Mouse (Mus musculus): ENCODE data around the gene Nr2f1.
"Not testable (repeated sequence)": the region's sequence is repeated elsewhere in the genome, so short reads cannot be mapped to it uniquely, and the experiment has no call there.

Gene Nr2f1

DNA sequence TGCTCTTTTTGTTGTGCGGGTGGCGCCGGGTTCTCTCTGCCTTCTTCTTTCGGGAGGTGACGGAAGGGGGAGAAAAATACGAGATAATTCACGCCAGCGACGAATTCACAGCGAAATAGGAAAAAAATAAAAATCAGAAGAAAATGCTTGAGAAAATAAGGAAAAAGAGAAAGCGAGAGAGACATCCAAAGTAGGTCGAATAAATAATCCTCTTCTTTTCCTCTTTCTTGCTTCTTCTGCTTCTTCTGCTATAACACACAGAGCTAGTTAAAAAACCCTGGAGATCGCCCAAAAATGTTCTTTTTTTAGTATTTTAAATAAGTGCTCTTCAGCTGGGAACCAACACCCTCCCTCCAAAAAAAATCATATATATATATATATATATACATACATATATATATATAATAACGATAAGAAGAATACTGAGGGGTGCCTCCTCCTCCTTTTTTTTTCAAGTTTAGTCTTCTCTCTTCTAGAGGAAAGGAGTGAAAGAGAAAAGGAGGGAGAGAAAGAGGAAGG lies at the start of gene Nr2f1:
TSS of gene Nr2f1 (minus strand) at position 116 of the 519 bp plus-strand sequence.
- no peak for DNase-seq

- DNase-seq: no peak
Measured at GRCm38 (mm10) chr13:78221680-78222079, 22.1 kb upstream of the Nr2f1 start.

DNA sequence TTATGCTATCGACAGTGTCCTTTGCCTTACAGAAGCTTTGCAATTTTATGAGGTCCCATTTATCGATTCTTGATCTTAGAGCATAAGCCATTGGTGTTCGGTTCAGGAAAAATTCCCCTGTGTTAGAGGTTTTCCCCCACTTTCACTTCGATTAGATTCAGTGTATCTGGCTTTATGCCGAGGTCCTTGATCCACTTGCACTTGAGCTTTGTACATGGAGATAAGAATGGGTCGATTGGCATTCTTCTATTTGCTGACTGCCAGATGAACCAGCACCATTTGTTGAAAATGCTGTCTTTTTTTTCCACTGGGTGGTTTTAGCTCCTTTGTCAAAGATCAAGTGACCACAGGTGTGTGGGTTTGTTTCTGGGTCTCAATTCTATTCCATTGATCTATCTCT lies 20.7 kb upstream of the Nr2f1 start:
- DNase-seq: not testable (repeated sequence)

GRCm38 (mm10) chr13:78215223-78215622 lies 15.7 kb upstream of the Nr2f1 start:
- no peak for DNase-seq

GRCm38 (mm10) chr13:78213155-78213554 lies 13.6 kb upstream of the Nr2f1 start:
- no peak for DNase-seq

DNA sequence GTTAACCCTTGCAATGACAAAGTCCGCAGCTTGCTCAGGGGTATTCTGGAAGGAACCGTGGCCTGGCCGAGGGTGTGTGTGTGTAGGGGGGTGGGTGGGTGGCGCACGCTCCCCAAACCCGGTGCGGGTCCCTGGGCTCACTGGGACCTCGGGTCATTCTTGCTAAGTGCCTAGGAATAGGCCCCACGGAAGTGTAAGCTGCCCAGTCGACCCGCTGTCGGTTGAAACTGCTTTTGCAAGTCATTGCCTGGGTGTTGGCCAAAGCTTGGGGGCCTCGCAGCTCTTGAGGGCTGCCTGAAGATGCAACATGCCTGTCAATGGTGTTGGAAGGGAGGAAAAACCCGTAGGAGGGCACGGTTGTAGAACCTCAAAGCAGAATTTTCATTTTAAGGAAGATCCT lies 12.6 kb upstream of the Nr2f1 start:
- no peak for DNase-seq

- no peak for DNase-seq
Measured at GRCm38 (mm10) chr13:78211231-78212010, 11.9 kb upstream of the Nr2f1 start.

GRCm38 (mm10) chr13:78210748-78211089 lies 11.2 kb upstream of the Nr2f1 start:
- DNase-seq: no peak

GRCm38 (mm10) chr13:78210029-78210747 lies 10.6 kb upstream of the Nr2f1 start:
- no peak for DNase-seq

GRCm38 (mm10) chr13:78209611-78210028 lies 10.1 kb upstream of the Nr2f1 start:
- DNase-seq: no peak

GRCm38 (mm10) chr13:78208689-78209410 lies 9.3 kb upstream of the Nr2f1 start:
- DNase-seq: no peak

- no peak for DNase-seq
Measured at GRCm38 (mm10) chr13:78207796-78208645, 8.5 kb upstream of the Nr2f1 start.

- no peak for DNase-seq
Measured at GRCm38 (mm10) chr13:78206891-78207430, 7.4 kb upstream of the Nr2f1 start.

- no peak for DNase-seq
Measured at GRCm38 (mm10) chr13:78205426-78205825, 5.9 kb upstream of the Nr2f1 start.

DNA sequence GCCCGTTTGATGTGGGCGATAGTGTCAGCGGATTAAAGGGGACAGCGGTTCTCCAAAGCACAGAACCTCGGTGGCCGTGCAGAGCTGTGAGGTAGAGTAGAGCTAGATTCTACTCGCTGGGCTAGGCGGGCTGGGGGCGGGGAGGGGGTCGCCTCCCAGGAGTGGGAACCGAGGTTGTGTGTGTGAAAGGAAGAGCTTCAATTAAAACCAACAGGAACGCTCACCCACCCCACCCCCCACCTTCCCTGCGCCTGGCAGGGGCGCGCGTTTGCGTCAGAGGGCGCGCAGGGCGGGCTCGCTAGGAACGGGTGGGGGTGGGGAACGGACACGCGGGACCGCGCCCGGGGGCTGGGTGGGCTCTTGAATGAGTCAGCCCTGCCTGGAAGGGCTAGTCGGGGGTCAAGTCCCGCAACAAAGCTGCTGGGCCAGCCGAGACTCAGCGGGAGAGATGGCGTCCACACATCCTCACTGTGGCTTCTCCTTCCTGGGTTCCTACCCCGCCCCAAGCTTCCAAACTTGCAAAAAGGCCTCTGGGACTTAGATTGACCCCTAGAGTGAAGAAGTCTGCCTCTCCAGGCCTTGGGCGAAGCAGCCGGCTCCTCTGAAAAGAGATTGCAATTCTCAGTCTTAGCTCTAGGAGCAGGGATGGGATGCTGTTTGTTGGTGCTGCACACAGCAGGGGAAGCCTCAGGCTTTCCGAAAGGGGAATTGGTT lies 3.9 kb upstream of the Nr2f1 start:
- no peak for DNase-seq

GRCm38 (mm10) chr13:78202574-78203347 lies 3.2 kb upstream of the Nr2f1 start:
- DNase-seq: no peak

- DNase-seq: no peak
Measured at GRCm38 (mm10) chr13:78201871-78202565, 2.5 kb upstream of the Nr2f1 start.

DNA sequence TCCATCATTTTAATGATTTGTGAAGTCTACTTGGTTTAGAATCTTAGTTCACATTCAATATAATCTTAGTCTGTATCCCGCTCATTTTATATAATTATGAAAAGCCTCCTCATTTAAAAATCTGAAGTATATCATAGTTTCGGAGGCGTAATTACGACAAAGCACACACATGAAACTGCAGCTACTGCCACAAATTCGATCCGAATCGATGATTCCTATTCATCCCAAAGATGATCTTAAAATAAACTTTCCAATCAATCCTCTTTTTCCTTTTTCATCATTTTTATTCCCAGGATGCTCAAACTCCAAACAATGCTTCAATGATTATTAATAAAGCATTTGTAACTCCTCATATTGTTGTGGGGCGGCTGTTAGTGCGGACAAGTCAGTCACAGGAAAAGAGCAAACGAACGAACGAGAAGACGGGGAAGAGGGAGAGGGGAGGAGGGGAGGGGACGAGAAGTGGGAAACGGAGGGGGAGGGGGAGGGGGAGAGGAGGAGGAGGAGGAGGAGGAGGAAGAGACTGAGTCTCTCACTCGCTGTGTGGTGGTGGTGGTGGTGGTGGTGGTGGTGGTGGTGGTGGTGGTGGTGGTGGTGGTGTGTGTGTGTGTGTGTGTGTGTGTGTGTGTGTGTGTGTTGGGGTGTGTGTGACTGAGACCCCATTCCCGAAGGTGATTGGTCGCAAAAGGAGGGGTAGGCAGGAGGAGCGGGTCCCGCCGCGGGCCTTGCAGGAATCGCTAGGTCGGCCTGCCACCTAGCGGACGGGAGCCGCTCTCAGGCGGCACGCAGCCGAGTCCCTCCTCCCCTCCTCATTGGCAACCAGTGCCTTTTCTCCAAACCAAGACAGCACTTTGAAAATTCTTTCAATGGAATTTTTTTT lies 1.7 kb upstream of the Nr2f1 start:
- DNase-seq: peak; percentile 95

DNA sequence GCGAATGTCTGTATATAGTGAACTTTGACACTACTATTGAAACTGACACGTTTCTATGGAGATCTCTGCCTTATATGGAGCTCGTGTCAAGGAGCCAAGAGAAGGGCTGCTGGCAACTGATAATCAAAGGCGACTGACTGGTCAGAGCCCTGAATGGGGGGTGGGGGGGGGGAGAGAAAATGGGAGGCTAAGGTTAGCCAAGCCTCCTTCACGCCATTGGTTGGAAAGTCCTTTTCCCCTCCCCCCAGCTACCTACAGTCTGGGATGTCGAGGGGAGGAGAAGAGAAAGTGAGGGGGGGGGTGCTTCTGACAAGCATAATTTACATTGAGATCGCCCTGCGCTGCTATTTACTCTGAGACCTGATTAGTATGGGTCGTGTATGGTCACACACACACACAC lies 850 bp upstream of the Nr2f1 start:
- DNase-seq: no peak

All from layer of hippocampus, adult 9-11 months (tissue).